Mouse (Mus musculus) stomach, embryonic 16.5 days (tissue): ENCODE measurements around the gene Olfr1270. TPM values are rescaled to one million over a fixed set of nuclear protein-coding genes. Genes with fewer than 3 reads are reported as not detected.

Source experiments
- polyA plus RNA-seq: library from polyadenylated mRNA; unstranded; fragments of >200 nt; fragmentation: Nextera tagmentation; extraction: Ambion mirVana; gene quantifications from 2 replicates; pipeline ENCODE4 v1.2.1, GENCODE M21; 2015

Olfr1270 gene
- polyA plus RNA-seq, 1 experiment from 2014 or later, result not detected

Other genes starting within 250 kb of the Olfr1270 start
- not detected in 2 replicates for gene Olfr1258, start 225.8 kb downstream of the Olfr1270 start, polyA plus RNA-seq
- gene Olfr1259, start 204.4 kb downstream of the Olfr1270 start, polyA plus RNA-seq, result not detected in 2 replicates
- not detected in 2 replicates for gene Olfr1260, start 178.8 kb downstream of the Olfr1270 start, polyA plus RNA-seq
- not detected in 2 replicates for gene Olfr1261, start 161.9 kb downstream of the Olfr1270 start, polyA plus RNA-seq
- not detected in 2 replicates for gene Olfr1262, start 152.9 kb downstream of the Olfr1270 start, polyA plus RNA-seq
- gene Olfr1263, start 141.0 kb downstream of the Olfr1270 start, polyA plus RNA-seq, result not detected in 2 replicates
- gene Olfr1264, start 127.5 kb downstream of the Olfr1270 start, polyA plus RNA-seq, result not detected in 2 replicates
- gene Olfr1265, start 117.8 kb downstream of the Olfr1270 start, polyA plus RNA-seq, result not detected in 2 replicates
- not detected in 2 replicates for gene Olfr140, start 89.5 kb downstream of the Olfr1270 start, polyA plus RNA-seq
- gene Olfr1269, start 31.7 kb downstream of the Olfr1270 start, polyA plus RNA-seq, result not detected in 2 replicates
- gene Olfr32, start 10.8 kb downstream of the Olfr1270 start, polyA plus RNA-seq, result not detected in 2 replicates
- gene Olfr1506, start 71.4 kb upstream of the Olfr1270 start, polyA plus RNA-seq, result not detected in 2 replicates
- not detected in 2 replicates for gene Olfr142, start 104.5 kb upstream of the Olfr1270 start, polyA plus RNA-seq
- not detected in 2 replicates for gene Olfr1271, start 117.9 kb upstream of the Olfr1270 start, polyA plus RNA-seq
- not detected in 2 replicates for gene Olfr1272, start 139.8 kb upstream of the Olfr1270 start, polyA plus RNA-seq
- 0.05 TPM in 1 of 2 replicates, not detected in the other for gene Gm13769, start 169.1 kb upstream of the Olfr1270 start, polyA plus RNA-seq
- gene Olfr1274-ps, start 245.6 kb upstream of the Olfr1270 start, polyA plus RNA-seq, result not detected in 2 replicates